Mouse (Mus musculus): Measurements from ENCODE around the gene Olfr10. TPM values are rescaled to one million over a fixed set of nuclear protein-coding genes. Genes with fewer than 3 reads are reported as not detected.
"Not testable (repeated sequence)": the region's sequence is repeated elsewhere in the genome, so short reads cannot be mapped to it uniquely, and the experiment has no call there.

Olfr10 gene
- polyA plus RNA-seq, 1 experiment: not detected

GRCm38 (mm10) chr11:49273834-49274519, 30.6 kb upstream of the Olfr10 start:
- Histone ChIP-seq H3K79me2 (ENCODE audit: control insufficient read depth, insufficient read depth) (no peaks in the 10 kb centered on the region), H3K4me3 (ENCODE audit: insufficient read depth, poor library complexity, severe bottlenecking) (no peak overlapping the region), H3K79me3 (ENCODE audit: low read depth) (no peaks in the 10 kb centered on the region), H3ac (ENCODE audit: control insufficient read depth, insufficient read length, low read depth) (no peak overlapping the region), H3K27me3 (ENCODE audit: control insufficient read depth, insufficient read depth, insufficient read length) (no peaks in the 10 kb centered on the region), H3K36me3 (ENCODE audit: control insufficient read depth, insufficient read depth) (no peaks in the 10 kb centered on the region)
- TF ChIP-seq MAX (IDR thresholded peaks at IDR 0.05) (no peak), CTCF (IDR thresholded peaks at IDR 0.05; ENCODE audit: control insufficient read depth, insufficient read depth, insufficient read length) (no peak), MYOG (IDR thresholded peaks at IDR 0.05; ENCODE audit: control insufficient read depth, extremely low read depth, insufficient read length) (no peak), FOSL1 (IDR thresholded peaks at IDR 0.05; ENCODE audit: insufficient read depth, low read length, poor library complexity, severe bottlenecking) (no peak), CEBPB (IDR thresholded peaks at IDR 0.05; ENCODE audit: low read depth) (no peak), MYOD1 (IDR thresholded peaks at IDR 0.05; ENCODE audit: control insufficient read depth, insufficient read length, low read depth) (no peak), USF1 (IDR thresholded peaks at IDR 0.05; ENCODE audit: low read depth) (no peak)

GRCm38 (mm10) chr11:49278222-49278621, 26.3 kb upstream of the Olfr10 start, which contains the start of gene Olfr1393:
Gene Olfr1393, plus strand, starts transcription at chr11:49278304.
- Histone ChIP-seq H3K27me3 (ENCODE audit: control insufficient read depth, insufficient read depth, insufficient read length) (no peaks in the 10 kb centered on the region), H3ac (ENCODE audit: control insufficient read depth, insufficient read length, low read depth) (no peak within 1 kb of the TSS), H3K79me3 (ENCODE audit: low read depth) (no peaks in the 10 kb centered on the region), H3K4me3 (ENCODE audit: insufficient read depth, poor library complexity, severe bottlenecking) (no peak within 1 kb of the TSS), H3K79me2 (ENCODE audit: control insufficient read depth, insufficient read depth) (no peaks in the 10 kb centered on the region), H3K36me3 (ENCODE audit: control insufficient read depth, insufficient read depth) (no peaks in the 10 kb centered on the region)
- TF ChIP-seq MYOG (IDR thresholded peaks at IDR 0.05; ENCODE audit: control insufficient read depth, extremely low read depth, insufficient read length) (no peak), USF1 (IDR thresholded peaks at IDR 0.05; ENCODE audit: low read depth) (no peak), FOSL1 (IDR thresholded peaks at IDR 0.05; ENCODE audit: insufficient read depth, low read length, poor library complexity, severe bottlenecking) (no peak), MYOD1 (IDR thresholded peaks at IDR 0.05; ENCODE audit: control insufficient read depth, insufficient read length, low read depth) (no peak), CEBPB (IDR thresholded peaks at IDR 0.05; ENCODE audit: low read depth) (no peak), MAX (IDR thresholded peaks at IDR 0.05) (no peak), CTCF (IDR thresholded peaks at IDR 0.05; ENCODE audit: control insufficient read depth, insufficient read depth, insufficient read length) (no peak)

DNA sequence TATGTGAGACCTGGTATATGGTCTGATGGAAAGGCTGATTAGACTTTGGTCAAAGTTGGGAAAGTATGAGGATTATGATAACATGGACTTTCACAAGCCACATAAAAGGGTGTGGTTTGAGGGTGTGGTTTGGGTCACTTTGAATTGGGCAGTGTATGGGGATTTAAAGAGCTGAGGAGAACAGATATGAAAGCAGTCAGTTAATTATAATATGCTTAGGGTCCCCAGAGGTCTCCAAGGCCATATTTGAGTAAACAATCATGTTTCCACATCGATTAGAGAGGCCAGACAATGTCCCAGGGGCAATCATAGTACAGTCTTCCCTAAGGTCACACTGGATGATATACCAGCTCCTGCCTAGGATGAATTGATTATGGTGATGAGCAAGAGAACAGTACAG, 19.6 kb upstream of the Olfr10 start, which contains the start of gene Olfr1392:
Gene Olfr1392 (plus strand): TSS at position 301 of the 400 bp plus-strand sequence.
- not testable (repeated sequence) for H3ac ChIP-seq (ENCODE audit: control insufficient read depth, insufficient read length, low read depth); H3K36me3 ChIP-seq (ENCODE audit: control insufficient read depth, insufficient read depth); H3K79me3 ChIP-seq (ENCODE audit: low read depth); H3K4me3 ChIP-seq (ENCODE audit: insufficient read depth, poor library complexity, severe bottlenecking); H3K79me2 ChIP-seq (ENCODE audit: control insufficient read depth, insufficient read depth)
- H3K27me3 ChIP-seq (ENCODE audit: control insufficient read depth, insufficient read depth, insufficient read length): peaks cover 10% of the 10 kb centered on the region

- Histone ChIP-seq H3K4me3 (ENCODE audit: insufficient read depth, poor library complexity, severe bottlenecking) (no peak overlapping the region), H3K36me3 (ENCODE audit: control insufficient read depth, insufficient read depth) (no peaks in the 10 kb centered on the region), H3K27me3 (ENCODE audit: control insufficient read depth, insufficient read depth, insufficient read length) (peaks cover 10% of the 10 kb centered on the region), H3K79me2 (ENCODE audit: control insufficient read depth, insufficient read depth) (no peaks in the 10 kb centered on the region), H3K79me3 (ENCODE audit: low read depth) (no peaks in the 10 kb centered on the region), H3ac (ENCODE audit: control insufficient read depth, insufficient read length, low read depth) (no peak overlapping the region)
- TF ChIP-seq CEBPB (IDR thresholded peaks at IDR 0.05; ENCODE audit: low read depth): no peak
- no peak for TF ChIP-seq FOSL1 (IDR thresholded peaks at IDR 0.05; ENCODE audit: insufficient read depth, low read length, poor library complexity, severe bottlenecking)
- no peak for TF ChIP-seq MYOD1 (IDR thresholded peaks at IDR 0.05; ENCODE audit: control insufficient read depth, insufficient read length, low read depth)
- TF ChIP-seq MAX (IDR thresholded peaks at IDR 0.05): no peak
- TF ChIP-seq MYOG (IDR thresholded peaks at IDR 0.05; ENCODE audit: control insufficient read depth, extremely low read depth, insufficient read length): no peak
- TF ChIP-seq USF1 (IDR thresholded peaks at IDR 0.05; ENCODE audit: low read depth): no peak
- no peak for TF ChIP-seq CTCF (IDR thresholded peaks at IDR 0.05; ENCODE audit: control insufficient read depth, insufficient read depth, insufficient read length)
Measured at GRCm38 (mm10) chr11:49287251-49287650, 17.3 kb upstream of the Olfr10 start.

DNA sequence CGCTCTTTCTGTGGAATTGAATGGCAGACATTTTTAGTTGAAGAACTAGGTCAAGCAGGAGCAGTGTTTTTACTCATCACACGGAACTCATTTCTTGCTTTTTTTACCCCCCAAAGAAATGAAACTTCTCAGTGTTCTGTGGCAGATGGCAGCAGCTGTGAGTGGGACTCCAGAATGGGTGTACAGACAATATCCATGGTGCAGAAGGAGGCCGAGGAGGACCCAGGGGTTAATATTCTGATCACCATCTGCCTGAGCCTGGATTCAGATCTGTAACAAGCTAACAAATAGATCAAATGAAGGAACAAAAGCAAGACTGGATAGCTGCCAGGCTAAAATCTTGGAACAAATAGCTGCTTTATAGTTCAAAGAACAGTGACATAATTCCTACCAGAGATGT, 11.8 kb upstream of the Olfr10 start:
- Histone ChIP-seq H3K27me3 (ENCODE audit: control insufficient read depth, insufficient read depth, insufficient read length) (peaks cover 10% of the 10 kb centered on the region), H3ac (ENCODE audit: control insufficient read depth, insufficient read length, low read depth) (no peak overlapping the region), H3K79me2 (ENCODE audit: control insufficient read depth, insufficient read depth) (no peaks in the 10 kb centered on the region), H3K79me3 (ENCODE audit: low read depth) (no peaks in the 10 kb centered on the region), H3K4me3 (ENCODE audit: insufficient read depth, poor library complexity, severe bottlenecking) (no peak overlapping the region), H3K36me3 (ENCODE audit: control insufficient read depth, insufficient read depth) (no peaks in the 10 kb centered on the region)
- TF ChIP-seq CTCF (IDR thresholded peaks at IDR 0.05; ENCODE audit: control insufficient read depth, insufficient read depth, insufficient read length) (no peak), MYOG (IDR thresholded peaks at IDR 0.05; ENCODE audit: control insufficient read depth, extremely low read depth, insufficient read length) (no peak), CEBPB (IDR thresholded peaks at IDR 0.05; ENCODE audit: low read depth) (no peak), MAX (IDR thresholded peaks at IDR 0.05) (no peak), MYOD1 (IDR thresholded peaks at IDR 0.05; ENCODE audit: control insufficient read depth, insufficient read length, low read depth) (no peak), USF1 (IDR thresholded peaks at IDR 0.05; ENCODE audit: low read depth) (no peak), FOSL1 (IDR thresholded peaks at IDR 0.05; ENCODE audit: insufficient read depth, low read length, poor library complexity, severe bottlenecking) (no peak)

DNA sequence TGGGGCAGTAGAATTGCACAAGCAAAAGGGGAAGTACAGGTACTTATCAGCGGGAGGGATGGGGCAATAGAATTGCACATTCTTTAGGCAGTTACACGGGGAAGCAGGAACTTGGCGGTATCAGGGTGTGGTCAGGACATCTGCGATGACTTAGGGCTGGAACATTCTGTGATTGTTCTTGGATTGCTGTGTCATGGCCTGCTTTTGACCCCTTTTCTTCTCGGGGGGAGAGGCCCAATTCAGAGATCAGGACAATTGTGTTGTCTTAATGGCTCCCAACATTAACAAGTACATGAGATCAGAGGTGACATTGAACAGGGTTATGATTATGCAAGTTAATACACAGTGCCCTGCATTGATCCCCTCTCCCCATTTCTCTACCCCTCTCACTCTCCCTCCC, 4.0 kb downstream of the Olfr10 start:
- H3ac ChIP-seq (ENCODE audit: control insufficient read depth, insufficient read length, low read depth); H3K36me3 ChIP-seq (ENCODE audit: control insufficient read depth, insufficient read depth); H3K79me2 ChIP-seq (ENCODE audit: control insufficient read depth, insufficient read depth); H3K27me3 ChIP-seq (ENCODE audit: control insufficient read depth, insufficient read depth, insufficient read length); H3K4me3 ChIP-seq (ENCODE audit: insufficient read depth, poor library complexity, severe bottlenecking); H3K79me3 ChIP-seq (ENCODE audit: low read depth): not testable (repeated sequence)
